Mouse (Mus musculus) adrenal gland, postnatal 4 days (tissue): ENCODE data around the gene Fosb. TPM values are rescaled to one million over a fixed set of nuclear protein-coding genes. Genes with fewer than 3 reads are reported as not detected.
A peak's percentile ranks its signal among the peaks of the same experiment; 100 is the strongest.

Experiments used
- DNase-seq, 2 experiments: peaks; one replicate each; pipeline ENCODE4 v3.0.0; 2021 to 2022; ENCODE audit warnings: low spot score in 2 of 2, mixed read lengths in 2 of 2
- total RNA-seq, 2 experiments: library from RNA; stranded (reverse); gene quantifications; 2 replicates each; pipeline ENCODE4 v1.2.3; 2021

The Fosb gene
- total RNA-seq, 2 experiments from 2014 or later, result 0.85 to 0.98 TPM

GRCm38 (mm10) chr7:19307739-19308453, 2.0 kb downstream of the Fosb start:
- no peak for DNase-seq

GRCm38 (mm10) chr7:19306819-19307738, 2.8 kb downstream of the Fosb start:
- DNase-seq, result no peak

GRCm38 (mm10) chr7:19305796-19306765, 3.8 kb downstream of the Fosb start:
- no peak for DNase-seq

GRCm38 (mm10) chr7:19305413-19305735, 4.5 kb downstream of the Fosb start:
- no peak for DNase-seq

- no peak for DNase-seq
Observed at GRCm38 (mm10) chr7:19304501-19305412, 5.1 kb downstream of the Fosb start.

GRCm38 (mm10) chr7:19303770-19304169, 6.1 kb downstream of the Fosb start:
- DNase-seq, result peak; percentile 68 to 74

GRCm38 (mm10) chr7:19303046-19303305, 6.9 kb downstream of the Fosb start:
- no peak for DNase-seq

GRCm38 (mm10) chr7:19302264-19303045, 7.4 kb downstream of the Fosb start:
- no peak for DNase-seq

GRCm38 (mm10) chr7:19301461-19302263, 8.2 kb downstream of the Fosb start:
- DNase-seq, result no peak

- peak in 1 of 2 experiments; percentile 54 for DNase-seq
Observed at GRCm38 (mm10) chr7:19300501-19301421, 9.1 kb downstream of the Fosb start.

- DNase-seq, result no peak
Observed at GRCm38 (mm10) chr7:19299194-19299593, 10.7 kb downstream of the Fosb start.

GRCm38 (mm10) chr7:19297794-19298193, 12.1 kb downstream of the Fosb start:
- DNase-seq, result no peak

GRCm38 (mm10) chr7:19297034-19297433, 12.8 kb downstream of the Fosb start:
- DNase-seq, result no peak

GRCm38 (mm10) chr7:19295503-19296185, 14.2 kb downstream of the Fosb start:
- DNase-seq, result peak; percentile 96

- DNase-seq, result no peak
Observed at GRCm38 (mm10) chr7:19290969-19291596, 18.8 kb downstream of the Fosb start.

GRCm38 (mm10) chr7:19284763-19285162, 25.1 kb downstream of the Fosb start:
- DNase-seq, result no peak

GRCm38 (mm10) chr7:19283406-19283804, 26.4 kb downstream of the Fosb start:
- DNase-seq, result no peak
